ENCODE assay signal across 20 mouse cellular contexts in the genomic region with DNA sequence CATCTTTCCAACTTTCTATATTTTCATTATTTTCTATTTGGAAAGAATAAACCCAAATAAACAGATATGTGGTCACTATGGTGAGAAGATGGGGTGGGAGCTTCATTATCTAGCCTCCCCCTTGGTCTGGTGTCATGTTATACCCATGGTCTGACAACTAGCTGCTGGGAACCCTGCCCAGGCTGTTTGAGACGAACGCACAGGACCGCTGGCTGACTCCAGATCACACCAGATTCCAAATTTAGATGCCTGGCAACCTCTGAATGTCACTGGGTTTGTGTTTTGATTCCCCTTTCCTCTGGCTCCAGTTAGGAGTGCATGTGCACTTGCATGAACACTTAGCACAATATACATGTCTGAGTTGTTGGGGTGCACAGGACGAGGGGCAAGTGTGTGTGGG. TPM values are rescaled to one million over a fixed set of nuclear protein-coding genes. Genes with fewer than 3 reads are reported as not detected.
A peak's percentile ranks its signal among the peaks of the same experiment; 100 is the strongest.
DNase-seq lines count a peak whose midpoint lies in the region; ATAC-seq and TF ChIP-seq lines count a peak whose summit lies in the region.
"Had no signal": no experiment of that assay in that cellular context is flagged by ENCODE, and none has a peak within 500 bp of the region (broad histone marks: within the 10 kb centered on the region; RNA-seq: fewer than 3 reads in every experiment).

No protein-coding gene starts in this region.

- no peak for TF ChIP-seq CTCF in heart, adult 2 months (IDR thresholded peaks at IDR 0.05)

- no peak overlapping the region for H3K9ac ChIP-seq in heart, adult 2 months (ENCODE audit: low read depth, low read length)
- H3K9ac ChIP-seq in heart, embryonic 12.5 days, result no peak overlapping the region
- no peak overlapping the region for H3K9ac ChIP-seq in heart, embryonic 15.5 days
- H3K9ac ChIP-seq: forebrain, postnatal 0 days; neural tube, embryonic 15.5 days; stomach, embryonic 15.5 days had no signal

- no peaks in the 10 kb centered on the region for H3K27me3 ChIP-seq in heart, adult 2 months (ENCODE audit: control insufficient read depth, insufficient read depth, low read length)
- H3K27me3 ChIP-seq in heart, embryonic 12.5 days (replicated peaks), result peaks cover 8% of the 10 kb centered on the region
- peaks cover 8% of the 10 kb centered on the region; the same call in 1 of the 2 replicates for H3K27me3 ChIP-seq in heart, embryonic 15.5 days
- H3K27me3 ChIP-seq: stomach, embryonic 15.5 days had no signal

- peaks cover 3% of the 10 kb centered on the region; the same call in 1 of the 2 replicates for H3K4me1 ChIP-seq in heart, adult 2 months (ENCODE audit: control insufficient read depth, insufficient read depth, low read length)
- peaks cover 6% of the 10 kb centered on the region for H3K4me1 ChIP-seq in heart, embryonic 12.5 days (replicated peaks)
- peaks cover 7% of the 10 kb centered on the region; the same call in 1 of the 2 replicates for H3K4me1 ChIP-seq in heart, embryonic 15.5 days (replicated peaks)
- H3K4me1 ChIP-seq: stomach, embryonic 15.5 days had no signal

- no peaks in the 10 kb centered on the region for H3K79me2 ChIP-seq in heart, adult 2 months (replicated peaks; ENCODE audit: control insufficient read depth, insufficient read depth, low read length)

- ATAC-seq in heart, embryonic 12.5 days (ENCODE audit: insufficient number of reproducible peaks, low FRiP score), result no peak
- ATAC-seq in heart, embryonic 15.5 days (replicated peaks; ENCODE audit: insufficient number of reproducible peaks, insufficient read depth, low FRiP score, low read depth), result peak; percentile 39; the same call in 1 of the 2 replicates
- no peak for ATAC-seq in activated CD4-positive, CD25-positive, alpha-beta regulatory T cell, adult 4 months
- ATAC-seq: forebrain, postnatal 0 days had no signal

- no peak; the same call in 1 of the 2 replicates for TF ChIP-seq EP300 in heart, adult 2 months (IDR thresholded peaks at IDR 0.05; ENCODE audit: insufficient read depth, low read depth, low read length)

- H3K9me3 ChIP-seq in heart, embryonic 12.5 days (replicated peaks), result no peaks in the 10 kb centered on the region
- H3K9me3 ChIP-seq in heart, embryonic 15.5 days (replicated peaks), result no peaks in the 10 kb centered on the region
- H3K9me3 ChIP-seq: midbrain, embryonic 10.5 days; neural tube, embryonic 15.5 days; stomach, embryonic 15.5 days had no signal

- peak overlapping the region; percentile 77 for H3K27ac ChIP-seq in heart, adult 2 months
- no peak overlapping the region for H3K27ac ChIP-seq in heart, embryonic 12.5 days (ENCODE audit: poor library complexity, severe bottlenecking)
- H3K27ac ChIP-seq in heart, embryonic 15.5 days, result peak overlapping the region; percentile 63
- H3K27ac ChIP-seq: kidney, postnatal 0 days; midbrain, embryonic 10.5 days; neural tube, embryonic 15.5 days; stomach, embryonic 15.5 days had no signal

- intact Hi-C loops in heart, adult 2 months (cut with DNase I), result no loop called here

- no peak overlapping the region for H3K4me3 ChIP-seq in heart, adult 2 months
- H3K4me3 ChIP-seq in heart, embryonic 12.5 days, result no peak overlapping the region
- H3K4me3 ChIP-seq in heart, embryonic 15.5 days, result no peak overlapping the region
- H3K4me3 ChIP-seq: erythroblast, embryonic 14.5 days; midbrain, embryonic 10.5 days; neural tube, embryonic 15.5 days; stomach, embryonic 15.5 days had no signal

- WGBS in heart, adult 2 months, result 43% methylated on average over 4 of the region's 4 CpGs
- 55% methylated on average over 4 of the region's 4 CpGs for WGBS in heart, embryonic 12.5 days
- 33% methylated on average over 4 of the region's 4 CpGs for WGBS in heart, embryonic 15.5 days

- no peak overlapping the region for H3K4me2 ChIP-seq in heart, embryonic 12.5 days
- H3K4me2 ChIP-seq in heart, embryonic 15.5 days, result no peak overlapping the region
- H3K4me2 ChIP-seq: liver, embryonic 11.5 days; neural tube, embryonic 15.5 days; stomach, embryonic 15.5 days had no signal

- no peak for TF ChIP-seq POLR2A in heart, adult 2 months (IDR thresholded peaks at IDR 0.05; ENCODE audit: insufficient read depth, low read depth, low read length)

- H3K36me3 ChIP-seq in heart, adult 2 months (ENCODE audit: control insufficient read depth, insufficient read depth, low read length), result no peaks in the 10 kb centered on the region
- no peaks in the 10 kb centered on the region for H3K36me3 ChIP-seq in heart, embryonic 12.5 days
- H3K36me3 ChIP-seq in heart, embryonic 15.5 days, result no peaks in the 10 kb centered on the region
- H3K36me3 ChIP-seq: midbrain, embryonic 10.5 days; neural tube, embryonic 15.5 days; stomach, embryonic 15.5 days had no signal

- peak; percentile 42 to 75 for DNase-seq in heart, adult 2 months
- DNase-seq in NIH3T3 (ENCODE audit: low read depth), result peak; percentile 66
- DNase-seq in gastrocnemius, adult 8-10 months (ENCODE audit: low spot score in 2 of 2), result peak; percentile 77 to 88
- DNase-seq in adrenal gland, adult (ENCODE audit: inconsistent age in 2 of 2, low spot score in 1 of 2), result no peak
- DNase-seq in right cerebral cortex, postnatal 14 days, result no peak
- DNase-seq: adrenal gland, adult 2 months; B cell, adult 2 months; cerebellum, adult 9-10 months; embryo, embryonic 11 days; forebrain, postnatal 0 days; spleen, adult 18-20 months had no signal

RNA-seq across cellular contexts. Expression of a gene that starts 7.3 kb away (rescaled TPM):
- 10 to 100 TPM; 28.5 to 30.3 TPM for total RNA-seq in heart, adult 2 months (2021)
- 17.7 and 27.3 TPM in 2 replicates for polyA plus RNA-seq in heart, adult 2 months (2012; rRNA removed)
- 7.6 and 8.2 TPM in 2 replicates for polyA plus RNA-seq in heart, embryonic 12.5 days (2016; fragmentation: Nextera tagmentation; extraction: Ambion mirVana)
- total RNA-seq in gastrocnemius, adult 8-10 months (2022), result 10 to 100 TPM; 17.0 to 20.8 (median 18.6) TPM
- polyA plus RNA-seq in heart, embryonic 15.5 days (2015; fragmentation: Nextera tagmentation; extraction: Ambion mirVana), result 6.6 and 7.3 TPM in 2 replicates
- 10 to 100 TPM; 14.3 to 16.8 TPM for polyA plus RNA-seq in activated CD4-positive, CD25-positive, alpha-beta regulatory T cell, adult 4 months (2017; shearing (Covaris generic))

Comparison
In these comparisons a context has a peak if more than half of its experiments do, and no peak if none do; other contexts are left out.
1. DNase-seq: peak in heart, adult 2 months (2 of 2), NIH3T3 (single experiment) and gastrocnemius, adult 8-10 months (2 of 2); none in adrenal gland, adult (0 of 2) and right cerebral cortex, postnatal 14 days (single experiment).